Mouse (Mus musculus): ENCODE results near the gene Fbxl17. TPM values are rescaled to one million over a fixed set of nuclear protein-coding genes. Genes with fewer than 3 reads are reported as not detected.

Fbxl17 gene
- polyA plus RNA-seq, 1 experiment from 2014 or later: 17.4 TPM

DNA sequence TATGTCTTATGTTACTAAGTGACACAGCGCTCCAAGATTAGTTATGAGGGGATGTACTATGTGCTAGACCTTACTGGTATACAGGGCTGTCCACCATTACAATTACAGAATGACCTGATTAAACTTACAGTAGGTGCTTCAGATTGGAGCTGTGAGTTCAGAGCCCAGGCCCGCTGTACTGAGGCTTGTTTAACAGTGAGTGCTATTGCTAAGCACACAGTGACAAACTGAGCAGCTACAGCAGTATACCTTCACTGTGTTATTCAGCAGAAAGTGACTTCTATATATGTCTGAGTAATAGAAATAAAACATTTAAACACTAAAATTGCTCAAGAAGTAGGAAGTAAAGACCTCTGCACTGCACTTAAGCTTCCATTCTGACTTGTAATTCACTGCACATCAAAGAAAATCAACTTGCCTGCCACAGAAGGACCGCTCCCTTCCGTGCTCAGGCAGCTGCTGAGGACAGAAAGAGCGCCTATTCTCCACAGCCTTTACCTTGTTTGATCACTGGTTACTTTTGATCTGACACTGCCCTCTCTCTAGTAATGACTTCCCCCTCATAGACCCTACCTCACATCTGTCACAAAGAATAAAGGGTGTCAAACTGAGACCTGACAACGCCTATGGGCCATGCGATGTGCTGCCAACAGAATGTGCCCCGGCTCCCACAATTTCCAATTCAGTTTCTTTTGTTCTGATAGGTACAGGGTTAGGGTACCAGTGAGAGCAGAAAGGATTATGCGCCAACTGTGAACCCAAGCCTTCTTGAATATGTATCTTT, 39.9 kb downstream of the Fbxl17 start:
- peaks cover 2 to 4% of the 10 kb centered on the region in 2 experiments for H3K4me1 ChIP-seq (ENCODE audit: control insufficient read depth in 2 of 2, insufficient read depth in 2 of 2, low read length in 2 of 2)
- WGBS: 83% methylated on average over 9 of the region's 9 CpGs
- 0 out of 2 replicates have a peak, but pooled peaks cover 3% of the 10 kb centered on the region for H3K9me3 ChIP-seq (ENCODE audit: control insufficient read depth, low read length)
- no peak overlapping the region for H3K4me3 ChIP-seq (ENCODE audit: control insufficient read depth in 1 of 2, insufficient read depth in 1 of 2, low read depth in 1 of 2, low read length in 2 of 2)
- H3K27me3 ChIP-seq (ENCODE audit: control insufficient read depth, insufficient read depth, low read length): no peaks in the 10 kb centered on the region
- no peak overlapping the region for H3K9ac ChIP-seq (ENCODE audit: low read length)
- H3K36me3 ChIP-seq (ENCODE audit: control insufficient read depth, insufficient read depth, low read length): no peaks in the 10 kb centered on the region
- no peak overlapping the region; a peak in 1 of 4 replicates for H3K27ac ChIP-seq (replicated peaks in 1 of 2; ENCODE audit: control insufficient read depth in 1 of 2, insufficient read depth in 1 of 2, low read depth in 2 of 2, low read length in 2 of 2)
- no peak overlapping the region for H3K4me2 ChIP-seq (ENCODE audit: low read length)
- no peak for ATAC-seq (ENCODE audit: insufficient number of reproducible peaks, insufficient read depth, low FRiP score, low read depth)

DNA sequence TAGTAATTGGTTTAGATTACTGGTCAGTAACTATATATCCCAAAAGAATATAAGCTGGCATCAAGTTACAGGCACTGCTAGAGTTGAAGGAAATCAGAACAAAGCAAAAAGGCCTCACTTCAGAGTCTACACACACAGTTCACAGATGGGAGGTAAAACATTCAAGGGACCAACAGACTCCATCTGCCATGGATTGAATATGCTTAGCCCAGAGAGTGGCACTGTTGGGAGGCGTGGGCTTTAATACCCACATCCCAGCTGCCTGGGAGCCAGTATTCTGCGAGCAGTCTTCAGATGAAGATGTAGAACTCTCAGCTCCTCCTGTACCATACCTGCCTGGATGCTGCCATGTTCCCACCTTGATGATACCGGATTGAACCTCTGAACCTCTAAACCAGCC, 41.8 kb downstream of the Fbxl17 start:
- 0 out of 2 replicates have a peak, but pooled peaks cover 3% of the 10 kb centered on the region for H3K9me3 ChIP-seq (ENCODE audit: control insufficient read depth, low read length)
- 93% methylated on average over 3 of the region's 3 CpGs for WGBS
- no peak for ATAC-seq (ENCODE audit: insufficient number of reproducible peaks, insufficient read depth, low FRiP score, low read depth)
- no peak overlapping the region for H3K9ac ChIP-seq (ENCODE audit: low read length)
- H3K36me3 ChIP-seq (ENCODE audit: control insufficient read depth, insufficient read depth, low read length): no peaks in the 10 kb centered on the region
- no peaks in the 10 kb centered on the region for H3K27me3 ChIP-seq (ENCODE audit: control insufficient read depth, insufficient read depth, low read length)
- H3K27ac ChIP-seq (replicated peaks in 1 of 2; ENCODE audit: control insufficient read depth in 1 of 2, insufficient read depth in 1 of 2, low read depth in 2 of 2, low read length in 2 of 2): no peak overlapping the region
- H3K4me2 ChIP-seq (ENCODE audit: low read length): no peak overlapping the region
- no peak overlapping the region for H3K4me3 ChIP-seq (ENCODE audit: control insufficient read depth in 1 of 2, insufficient read depth in 1 of 2, low read depth in 1 of 2, low read length in 2 of 2)
- peaks cover 0 to 4% of the 10 kb centered on the region in 2 experiments; a peak in 3 of 4 replicates for H3K4me1 ChIP-seq (ENCODE audit: control insufficient read depth in 2 of 2, insufficient read depth in 2 of 2, low read length in 2 of 2)

DNA sequence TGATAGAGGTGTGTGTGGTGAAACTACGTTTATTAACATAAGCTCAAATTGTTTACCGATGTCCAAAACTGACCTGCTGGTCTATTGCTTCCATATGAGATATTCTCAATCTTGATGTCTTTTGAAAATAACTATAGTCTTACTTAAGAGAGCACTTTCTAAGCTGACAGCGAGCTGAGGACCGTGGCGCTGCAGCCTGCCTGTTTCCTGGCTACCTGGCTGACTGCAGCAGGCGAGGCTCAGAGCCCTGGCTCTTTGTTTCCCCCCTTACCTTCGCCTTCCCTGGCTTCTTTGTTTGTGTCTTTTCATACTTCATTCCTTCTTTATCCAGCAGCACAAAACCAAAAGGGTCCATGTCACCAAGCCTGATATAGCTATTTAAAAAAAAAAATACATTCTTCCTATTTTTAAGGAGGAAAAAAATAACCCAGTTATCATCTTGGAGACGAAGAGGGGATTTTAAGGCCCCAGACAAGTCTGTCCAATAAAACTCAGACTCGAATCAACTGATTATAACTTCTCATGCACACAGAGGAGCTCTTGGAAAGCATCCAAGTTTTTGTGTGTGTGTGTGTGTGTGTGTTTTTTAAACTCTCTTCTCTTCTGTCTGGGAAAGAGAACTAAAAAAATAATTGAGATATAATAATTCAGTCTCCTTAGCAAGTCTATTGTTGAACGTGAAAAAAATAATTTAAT, 48.4 kb downstream of the Fbxl17 start:
- Histone ChIP-seq H3K27ac (replicated peaks in 1 of 2; ENCODE audit: control insufficient read depth in 1 of 2, insufficient read depth in 1 of 2, low read depth in 2 of 2, low read length in 2 of 2) (peak overlapping the region; percentile 79 to 89), H3K36me3 (ENCODE audit: control insufficient read depth, insufficient read depth, low read length) (no peaks in the 10 kb centered on the region), H3K4me1 (ENCODE audit: control insufficient read depth in 2 of 2, insufficient read depth in 2 of 2, low read length in 2 of 2) (peaks cover 2 to 22% of the 10 kb centered on the region in 2 experiments), H3K9ac (ENCODE audit: low read length) (peak overlapping the region; percentile 45), H3K27me3 (ENCODE audit: control insufficient read depth, insufficient read depth, low read length) (no peaks in the 10 kb centered on the region), H3K4me3 (ENCODE audit: control insufficient read depth in 1 of 2, insufficient read depth in 1 of 2, low read depth in 1 of 2, low read length in 2 of 2) (peak overlapping the region; percentile 17 to 26), H3K9me3 (ENCODE audit: control insufficient read depth, low read length) (0 out of 2 replicates have a peak, but pooled peaks cover 3% of the 10 kb centered on the region), H3K4me2 (ENCODE audit: low read length) (peak overlapping the region; percentile 56)
- WGBS: 43% methylated on average over 10 of the region's 10 CpGs
- no peak for ATAC-seq (ENCODE audit: insufficient number of reproducible peaks, insufficient read depth, low FRiP score, low read depth)

DNA sequence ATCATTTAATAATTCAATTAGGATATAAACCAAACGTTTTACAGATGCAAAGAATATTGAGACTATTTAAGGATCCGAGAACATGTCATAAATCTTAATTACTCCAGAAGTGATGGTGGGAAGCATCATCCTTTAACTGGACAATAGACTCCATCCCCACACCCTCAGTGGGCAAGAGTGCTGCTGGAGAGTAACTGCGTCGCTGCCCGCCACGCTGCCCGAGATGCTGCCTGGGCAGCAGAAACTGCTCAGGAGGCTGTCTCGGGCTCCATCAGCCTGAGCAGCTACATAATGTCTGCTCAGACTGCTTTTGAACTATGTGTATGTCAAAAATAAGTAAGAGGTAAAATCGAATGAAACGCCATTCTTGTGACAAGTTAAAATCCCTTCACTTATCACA, 52.1 kb downstream of the Fbxl17 start:
- no peak overlapping the region for H3K4me2 ChIP-seq (ENCODE audit: low read length)
- peaks cover 5 to 29% of the 10 kb centered on the region in 2 experiments for H3K4me1 ChIP-seq (ENCODE audit: control insufficient read depth in 2 of 2, insufficient read depth in 2 of 2, low read length in 2 of 2)
- H3K27ac ChIP-seq (replicated peaks in 1 of 2; ENCODE audit: control insufficient read depth in 1 of 2, insufficient read depth in 1 of 2, low read depth in 2 of 2, low read length in 2 of 2): no peak overlapping the region
- WGBS: 80% methylated on average over 10 of the region's 10 CpGs
- no peaks in the 10 kb centered on the region; the same call in 1 of the 2 replicates for H3K9me3 ChIP-seq (ENCODE audit: control insufficient read depth, low read length)
- H3K27me3 ChIP-seq (ENCODE audit: control insufficient read depth, insufficient read depth, low read length): no peaks in the 10 kb centered on the region
- ATAC-seq (ENCODE audit: insufficient number of reproducible peaks, insufficient read depth, low FRiP score, low read depth): no peak
- peaks cover 4% of the 10 kb centered on the region; the same call in 1 of the 2 replicates for H3K36me3 ChIP-seq (ENCODE audit: control insufficient read depth, insufficient read depth, low read length)
- no peak overlapping the region for H3K9ac ChIP-seq (ENCODE audit: low read length)
- H3K4me3 ChIP-seq (ENCODE audit: control insufficient read depth in 1 of 2, insufficient read depth in 1 of 2, low read depth in 1 of 2, low read length in 2 of 2): no peak overlapping the region

DNA sequence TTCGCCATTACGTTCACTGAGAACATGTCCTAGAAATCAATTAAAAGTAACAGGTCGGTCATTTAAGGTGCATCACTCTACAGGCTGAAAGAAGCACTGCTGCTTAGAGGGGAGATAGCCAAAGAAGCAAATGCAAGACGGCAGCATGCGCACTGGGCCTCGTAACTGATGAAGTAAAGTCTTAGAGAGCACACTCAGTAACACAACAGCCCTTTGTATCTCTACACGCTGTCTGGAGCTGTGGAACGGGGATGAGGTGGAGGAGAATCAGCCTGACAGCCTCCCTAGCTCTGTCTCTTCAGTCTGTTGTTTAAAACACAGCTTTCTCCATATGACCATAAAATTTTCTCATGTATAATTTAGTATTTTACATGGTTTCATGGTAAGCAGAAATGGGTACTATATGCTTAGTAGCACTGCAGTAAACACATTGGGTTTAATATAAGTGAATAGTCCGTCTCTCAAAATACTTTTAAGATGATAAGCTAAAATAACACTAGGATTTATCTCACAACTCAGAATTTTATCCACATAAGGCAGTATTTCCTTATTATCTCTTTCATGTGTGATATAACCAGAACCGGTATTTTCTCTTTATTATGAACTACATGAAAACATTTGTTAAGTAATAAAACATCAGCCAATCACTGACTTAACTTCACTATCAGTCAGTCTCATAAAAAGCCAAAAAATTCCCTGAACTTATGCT, 52.7 kb downstream of the Fbxl17 start:
- peaks cover 4% of the 10 kb centered on the region; the same call in 1 of the 2 replicates for H3K36me3 ChIP-seq (ENCODE audit: control insufficient read depth, insufficient read depth, low read length)
- H3K4me1 ChIP-seq (ENCODE audit: control insufficient read depth in 2 of 2, insufficient read depth in 2 of 2, low read length in 2 of 2): peaks cover 5 to 29% of the 10 kb centered on the region in 2 experiments
- no peak overlapping the region for H3K9ac ChIP-seq (ENCODE audit: low read length)
- no peak overlapping the region for H3K4me2 ChIP-seq (ENCODE audit: low read length)
- no peaks in the 10 kb centered on the region; the same call in 1 of the 2 replicates for H3K9me3 ChIP-seq (ENCODE audit: control insufficient read depth, low read length)
- H3K27me3 ChIP-seq (ENCODE audit: control insufficient read depth, insufficient read depth, low read length): no peaks in the 10 kb centered on the region
- 66% methylated on average over 10 of the region's 10 CpGs for WGBS
- no peak for ATAC-seq (ENCODE audit: insufficient number of reproducible peaks, insufficient read depth, low FRiP score, low read depth)
- no peak overlapping the region for H3K4me3 ChIP-seq (ENCODE audit: control insufficient read depth in 1 of 2, insufficient read depth in 1 of 2, low read depth in 1 of 2, low read length in 2 of 2)
- H3K27ac ChIP-seq (replicated peaks in 1 of 2; ENCODE audit: control insufficient read depth in 1 of 2, insufficient read depth in 1 of 2, low read depth in 2 of 2, low read length in 2 of 2): no peak overlapping the region

DNA sequence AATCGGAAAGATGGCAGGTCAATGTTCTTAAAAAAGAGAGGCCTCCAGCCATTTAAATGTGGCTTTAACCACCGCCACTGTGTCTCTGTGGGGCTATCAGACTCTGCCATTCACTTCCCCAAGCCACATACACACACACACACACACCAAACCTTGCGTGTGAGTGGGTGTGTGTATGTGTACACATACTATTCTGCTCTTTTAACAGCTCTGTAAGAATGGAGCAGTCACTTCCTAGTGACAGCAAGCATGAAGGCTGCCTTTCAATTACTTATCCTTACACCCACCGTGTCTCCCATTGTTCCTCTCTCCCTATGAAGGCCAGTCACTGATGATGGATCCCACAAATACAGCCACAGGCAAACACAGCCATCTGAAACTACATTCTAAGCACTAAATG, 54.6 kb downstream of the Fbxl17 start:
- Histone ChIP-seq H3K27ac (replicated peaks in 1 of 2; ENCODE audit: control insufficient read depth in 1 of 2, insufficient read depth in 1 of 2, low read depth in 2 of 2, low read length in 2 of 2) (no peak overlapping the region), H3K4me2 (ENCODE audit: low read length) (no peak overlapping the region), H3K9ac (ENCODE audit: low read length) (no peak overlapping the region), H3K4me3 (ENCODE audit: control insufficient read depth in 1 of 2, insufficient read depth in 1 of 2, low read depth in 1 of 2, low read length in 2 of 2) (no peak overlapping the region), H3K9me3 (ENCODE audit: control insufficient read depth, low read length) (no peaks in the 10 kb centered on the region; the same call in 1 of the 2 replicates), H3K27me3 (ENCODE audit: control insufficient read depth, insufficient read depth, low read length) (no peaks in the 10 kb centered on the region), H3K36me3 (ENCODE audit: control insufficient read depth, insufficient read depth, low read length) (peaks cover 4% of the 10 kb centered on the region; the same call in 1 of the 2 replicates), H3K4me1 (ENCODE audit: control insufficient read depth in 2 of 2, insufficient read depth in 2 of 2, low read length in 2 of 2) (peaks cover 2 to 15% of the 10 kb centered on the region in 2 experiments; a peak in 3 of 4 replicates)
- ATAC-seq (ENCODE audit: insufficient number of reproducible peaks, insufficient read depth, low FRiP score, low read depth): no peak
- WGBS: 86% methylated on average over 4 of the region's 4 CpGs

DNA sequence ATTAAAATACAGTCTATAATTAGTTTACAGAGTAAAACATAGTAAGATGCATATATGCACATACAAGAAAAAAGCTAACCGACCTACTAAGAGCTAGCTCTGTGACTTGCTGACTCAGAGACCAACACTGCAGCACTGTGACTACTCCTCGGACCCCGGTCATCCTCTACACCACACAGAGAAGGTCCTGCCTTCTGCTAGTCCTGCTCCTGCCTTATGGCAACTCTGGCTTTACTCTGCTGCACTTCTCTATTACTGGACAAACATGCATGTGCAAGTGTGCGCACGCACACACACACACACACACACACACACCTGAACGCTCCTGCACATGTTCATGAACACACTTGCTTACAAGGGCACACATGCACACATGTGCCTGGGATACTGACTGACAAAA, 62.4 kb downstream of the Fbxl17 start:
- Histone ChIP-seq H3K4me2 (ENCODE audit: low read length) (no peak overlapping the region), H3K27me3 (ENCODE audit: control insufficient read depth, insufficient read depth, low read length) (no peaks in the 10 kb centered on the region), H3K4me3 (ENCODE audit: control insufficient read depth in 1 of 2, insufficient read depth in 1 of 2, low read depth in 1 of 2, low read length in 2 of 2) (no peak overlapping the region), H3K9ac (ENCODE audit: low read length) (no peak overlapping the region), H3K9me3 (ENCODE audit: control insufficient read depth, low read length) (no peaks in the 10 kb centered on the region), H3K4me1 (ENCODE audit: control insufficient read depth in 2 of 2, insufficient read depth in 2 of 2, low read length in 2 of 2) (peaks cover 2 to 4% of the 10 kb centered on the region in 2 experiments; a peak in 2 of 4 replicates), H3K36me3 (ENCODE audit: control insufficient read depth, insufficient read depth, low read length) (no peaks in the 10 kb centered on the region), H3K27ac (replicated peaks in 1 of 2; ENCODE audit: control insufficient read depth in 1 of 2, insufficient read depth in 1 of 2, low read depth in 2 of 2, low read length in 2 of 2) (no peak overlapping the region)
- no peak for ATAC-seq (ENCODE audit: insufficient number of reproducible peaks, insufficient read depth, low FRiP score, low read depth)
- WGBS: 92% methylated on average over 6 of the region's 6 CpGs

Measured in heart, embryonic 14.5 days (tissue).